Mouse (Mus musculus) erythroblast, adult 5-6 weeks (primary cell): ENCODE results near the gene Psmd9. TPM values are rescaled to one million over a fixed set of nuclear protein-coding genes. Genes with fewer than 3 reads are reported as not detected.
A peak's percentile ranks its signal among the peaks of the same experiment; 100 is the strongest.

Experiments
- ATAC-seq: replicated peaks from 2 replicates; pipeline ENCODE4 v1.8.0; 2016; ENCODE audit warnings: moderate number of reproducible peaks, mild to moderate bottlenecking, moderate TSS enrichment, inconsistent platforms; ENCODE audit not compliant: poor library complexity, low FRiP score, severe bottlenecking
- total RNA-seq, 2 experiments: library from RNA; stranded (forward) in 1 of 2; stranded (reverse) in 1 of 2; fragments of 150-400 nt in 1 of 2; fragments of 200-764, 138-1000 nt in 1 of 2; gene quantifications; 2 replicates each; pipeline versions ENCODE4 v1.2.3 to v1.2.4; 2015 to 2017; ENCODE audit warnings: low replicate concordance in 2 of 2

Gene Psmd9
- total RNA-seq, 2 experiments from 2014 or later: 6.9 to 13.8 TPM

DNA sequence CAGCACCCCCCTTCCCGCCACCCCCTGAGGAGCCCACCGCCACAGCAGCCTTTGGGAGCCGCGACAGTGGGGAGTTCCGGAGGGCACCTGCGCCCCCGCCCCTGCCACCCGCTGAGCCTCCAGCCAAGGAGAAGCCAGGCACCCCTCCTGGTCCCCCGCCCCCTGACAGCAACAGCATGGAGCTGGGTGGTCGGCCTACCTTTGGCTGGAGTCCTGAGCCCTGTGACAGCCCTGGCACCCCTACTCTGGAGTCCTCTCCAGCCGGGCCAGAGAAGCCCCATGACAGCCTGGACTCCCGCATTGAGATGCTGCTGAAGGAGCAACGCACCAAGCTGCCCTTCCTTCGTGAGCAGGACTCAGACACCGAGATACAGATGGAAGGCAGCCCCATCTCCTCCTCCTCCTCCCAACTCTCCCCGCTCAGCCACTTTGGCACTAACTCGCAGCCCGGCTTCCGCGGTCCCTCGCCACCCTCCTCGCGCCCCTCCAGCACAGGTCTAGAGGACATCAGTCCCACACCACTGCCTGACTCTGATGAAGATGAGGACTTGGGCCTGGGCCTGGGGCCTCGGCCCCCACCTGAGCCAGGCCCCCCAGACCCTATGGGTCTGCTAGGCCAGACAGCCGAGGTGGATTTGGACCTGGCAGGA, 21.0 kb upstream of the Psmd9 start:
- ATAC-seq: no peak

- ATAC-seq: peak; percentile 83
Measured at GRCm38 (mm10) chr5:123149451-123150400, 19.5 kb upstream of the Psmd9 start.

DNA sequence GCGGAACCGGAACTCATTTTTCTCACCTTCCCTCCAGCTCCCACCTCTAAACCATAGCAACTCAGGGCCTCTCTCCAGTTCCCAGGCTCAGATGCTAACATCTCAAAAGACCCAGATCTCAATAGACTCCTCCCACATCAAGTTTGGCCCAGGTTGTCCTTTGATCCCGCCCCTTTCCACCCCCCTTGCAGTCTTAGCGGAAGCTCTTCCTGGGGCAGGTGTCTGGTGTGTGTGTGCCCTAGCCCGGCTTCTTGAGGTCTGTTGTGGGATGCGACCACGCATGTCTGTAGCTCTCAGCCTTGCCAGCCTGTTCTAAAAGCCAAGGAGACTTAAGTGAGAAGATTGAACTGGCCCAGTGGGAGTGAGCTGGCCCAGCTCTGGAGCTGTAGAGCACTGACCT, 18.6 kb upstream of the Psmd9 start:
- ATAC-seq: peak; percentile 34; the same call in 1 of the 2 replicates

- ATAC-seq: no peak
Measured at GRCm38 (mm10) chr5:123151077-123151476, 18.1 kb upstream of the Psmd9 start.

DNA sequence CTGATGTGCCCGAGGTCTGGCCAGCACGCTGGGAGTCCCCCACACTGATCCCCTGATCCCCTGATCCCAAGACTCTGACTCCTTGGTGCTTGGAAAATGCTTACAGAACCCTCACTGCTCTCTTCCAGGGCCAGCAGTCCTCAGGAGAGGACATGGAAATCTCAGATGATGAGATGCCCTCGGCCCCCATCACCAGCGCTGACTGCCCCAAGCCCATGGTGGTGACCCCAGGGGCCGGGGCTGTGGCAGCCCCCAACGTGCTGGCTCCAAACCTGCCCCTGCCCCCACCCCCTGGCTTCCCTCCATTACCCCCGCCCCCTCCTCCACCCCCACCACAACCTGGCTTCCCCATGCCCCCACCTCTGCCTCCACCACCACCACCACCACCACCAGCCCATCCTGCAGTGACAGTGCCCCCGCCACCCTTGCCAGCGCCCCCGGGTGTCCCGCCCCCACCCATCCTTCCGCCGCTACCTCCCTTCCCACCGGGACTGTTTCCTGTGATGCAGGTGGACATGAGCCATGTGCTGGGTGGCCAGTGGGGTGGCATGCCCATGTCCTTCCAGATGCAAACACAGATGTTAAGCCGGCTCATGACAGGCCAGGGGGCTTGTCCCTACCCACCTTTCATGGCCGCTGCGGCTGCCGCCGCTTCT, 17.4 kb upstream of the Psmd9 start:
- ATAC-seq: no peak

DNA sequence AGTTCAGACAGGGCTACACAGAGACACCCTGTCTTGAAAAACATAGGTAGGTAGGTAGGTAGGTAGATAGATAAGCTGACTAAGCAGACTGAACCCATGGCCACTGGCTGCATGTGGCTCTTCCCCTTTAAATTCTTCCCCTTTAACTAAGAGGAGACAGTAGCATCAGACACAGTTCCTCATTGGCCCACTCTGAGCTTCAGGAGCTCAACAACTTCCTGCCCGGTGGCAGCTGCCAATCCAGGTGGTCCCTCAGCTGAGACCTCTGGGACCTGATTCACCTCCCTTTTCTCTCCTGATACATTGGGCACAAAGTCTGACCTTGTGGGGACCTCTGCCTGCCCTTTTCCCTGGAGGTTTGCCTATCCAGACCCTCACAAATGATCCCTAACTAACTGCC, 16.3 kb upstream of the Psmd9 start:
- no peak for ATAC-seq

GRCm38 (mm10) chr5:123155425-123155824, 13.8 kb upstream of the Psmd9 start:
- ATAC-seq: peak; percentile 70

DNA sequence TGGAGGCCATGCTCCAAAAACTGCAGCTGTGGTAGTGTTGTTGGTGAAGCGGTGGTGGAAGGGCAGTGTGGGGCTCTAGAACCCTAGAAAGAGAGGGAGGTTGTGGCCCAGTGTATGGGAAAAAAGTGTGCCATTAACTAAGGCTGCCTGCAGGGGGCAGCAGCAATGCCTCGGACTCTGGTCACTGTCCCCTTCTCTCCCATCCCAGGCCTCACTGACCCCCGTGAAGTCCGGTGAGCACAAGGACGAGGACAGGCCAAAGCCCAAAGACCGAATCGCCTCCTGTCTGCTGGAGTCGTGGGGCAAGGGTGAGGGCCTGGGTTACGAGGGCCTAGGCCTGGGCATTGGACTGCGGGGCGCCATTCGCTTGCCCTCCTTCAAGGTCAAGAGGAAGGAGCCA, 12.4 kb upstream of the Psmd9 start:
- ATAC-seq: peak; percentile 31; the same call in 1 of the 2 replicates

DNA sequence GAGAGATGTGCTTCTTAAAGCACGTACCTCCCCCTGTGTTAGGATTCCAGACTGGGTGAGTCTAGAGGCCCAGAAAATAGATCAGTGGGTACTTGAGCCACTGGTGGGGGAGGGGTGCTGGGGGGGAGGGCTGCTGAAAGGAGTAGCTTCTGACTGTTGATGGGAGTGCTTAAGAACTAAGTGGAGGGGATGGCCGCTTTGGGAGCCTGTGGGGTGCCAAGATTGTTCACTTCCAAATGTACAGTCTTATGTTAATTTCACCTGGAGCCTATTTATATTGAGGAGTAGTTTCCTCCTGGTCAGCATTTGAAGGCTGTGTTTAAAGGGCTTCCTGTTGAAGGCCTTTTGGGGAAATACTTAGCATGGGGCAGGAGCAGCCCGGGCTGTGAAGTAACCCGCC, 11.2 kb upstream of the Psmd9 start:
- no peak for ATAC-seq

DNA sequence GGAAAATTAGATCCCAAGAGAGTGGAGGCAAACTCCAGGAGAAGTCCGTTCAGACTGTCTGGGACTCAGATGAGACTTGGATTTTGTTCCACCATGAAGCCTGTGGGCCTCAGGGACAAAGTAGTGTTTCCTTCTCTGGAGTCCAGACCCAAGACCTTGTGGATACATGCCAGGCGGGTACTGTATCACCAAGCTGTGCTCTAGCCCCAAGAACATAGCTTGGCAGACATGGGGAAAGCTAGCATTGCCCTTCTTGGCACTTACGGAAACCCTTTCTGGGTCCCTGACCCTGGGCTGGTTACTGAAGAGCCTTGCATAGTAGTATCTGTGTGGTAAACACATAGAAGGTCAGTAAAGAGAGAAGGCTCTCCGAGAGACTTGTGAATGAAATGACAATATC, 9.8 kb upstream of the Psmd9 start:
- no peak for ATAC-seq

- ATAC-seq: no peak
Measured at GRCm38 (mm10) chr5:123159866-123160265, 9.3 kb upstream of the Psmd9 start.

DNA sequence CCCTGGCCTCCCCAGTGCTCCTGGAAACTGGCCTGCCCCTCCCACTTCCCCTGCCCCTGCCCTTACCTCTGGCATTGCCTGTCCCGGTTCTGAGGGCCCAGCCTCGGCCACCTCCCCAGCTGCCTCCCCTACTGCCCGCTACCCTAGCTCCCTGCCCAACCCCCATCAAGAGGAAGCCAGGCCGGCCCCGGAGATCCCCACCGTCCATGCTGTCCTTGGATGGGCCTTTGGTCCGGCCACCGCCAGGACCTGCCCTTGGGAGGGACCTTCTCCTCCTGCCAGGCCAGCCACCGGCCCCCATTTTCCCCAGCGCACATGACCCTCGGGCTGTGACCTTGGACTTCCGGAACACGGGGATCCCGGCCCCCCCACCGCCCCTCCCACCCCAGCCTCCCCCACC, 8.9 kb upstream of the Psmd9 start:
- no peak for ATAC-seq

DNA sequence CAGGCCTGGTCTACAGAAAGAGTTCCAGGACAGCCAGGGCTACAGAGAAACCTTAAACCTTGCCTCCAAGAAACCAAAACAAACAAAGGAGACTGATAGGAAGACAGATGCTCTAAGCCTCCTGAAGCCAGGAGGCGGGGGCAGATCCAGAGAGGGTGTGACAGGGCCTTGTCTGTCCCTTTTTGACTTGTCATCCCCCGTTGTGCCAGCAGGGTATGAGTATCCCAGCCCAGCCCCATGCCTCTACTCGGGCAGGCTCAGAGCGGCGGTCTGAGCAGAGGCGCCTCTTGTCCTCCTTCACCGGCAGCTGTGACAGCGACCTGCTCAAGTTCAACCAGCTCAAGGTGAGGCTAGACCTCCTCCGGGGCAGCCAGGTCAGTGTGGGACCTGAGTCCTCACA, 6.3 kb upstream of the Psmd9 start:
- ATAC-seq: no peak; the same call in 1 of the 2 replicates

GRCm38 (mm10) chr5:123166437-123166836, 2.8 kb upstream of the Psmd9 start:
- ATAC-seq: no peak

DNA sequence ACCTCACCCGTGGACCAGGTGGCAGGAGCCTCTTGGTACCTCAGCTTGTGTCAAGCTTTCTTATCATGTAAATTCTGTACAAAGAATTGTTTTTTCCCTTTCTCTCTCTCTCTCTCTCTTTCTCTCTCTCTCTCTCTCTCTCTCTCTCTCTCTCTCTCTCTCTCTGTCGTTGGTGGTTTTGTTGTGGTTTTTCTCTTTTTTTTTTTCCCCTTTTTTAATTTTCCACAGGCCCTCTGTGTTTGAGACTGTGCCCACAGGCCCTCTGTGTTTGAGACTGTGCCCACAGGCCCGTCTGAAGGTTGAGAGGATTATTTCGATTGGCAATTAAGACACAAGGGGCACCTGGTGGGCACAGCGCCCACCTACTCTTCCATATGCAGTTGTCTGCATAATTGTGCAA, 1.6 kb upstream of the Psmd9 start:
- ATAC-seq: no peak

DNA sequence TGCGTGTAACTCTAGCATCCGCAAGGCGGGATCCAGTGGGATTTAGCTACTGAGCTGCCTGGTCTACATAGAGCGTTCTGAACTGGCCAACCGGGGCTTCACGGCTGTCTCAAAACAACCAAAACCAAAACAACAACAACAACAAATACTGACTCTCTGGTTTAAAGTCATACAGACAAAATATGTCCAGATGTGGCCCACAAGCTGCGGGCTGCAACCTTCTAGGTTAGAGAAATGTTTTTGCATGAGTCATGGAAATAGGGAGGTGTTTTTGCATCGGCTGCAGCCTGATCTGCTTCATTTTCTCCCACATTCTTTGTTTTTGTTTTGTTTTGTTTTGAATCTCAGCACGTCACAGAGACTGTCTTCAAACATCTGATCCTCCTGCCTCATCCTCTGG, 1.2 kb downstream of the Psmd9 start:
- ATAC-seq: no peak

GRCm38 (mm10) chr5:123171646-123172350, 2.6 kb downstream of the Psmd9 start:
- peak; percentile 96 for ATAC-seq

GRCm38 (mm10) chr5:123178792-123179191, 9.6 kb downstream of the Psmd9 start:
- ATAC-seq: no peak

- no peak for ATAC-seq
Measured at GRCm38 (mm10) chr5:123180390-123180789, 11.2 kb downstream of the Psmd9 start.

- ATAC-seq: no peak
Measured at GRCm38 (mm10) chr5:123181536-123181935, 12.3 kb downstream of the Psmd9 start.
